Mouse (Mus musculus): Measurements from ENCODE around the gene Rhbdl1.

Gene Rhbdl1

DNA sequence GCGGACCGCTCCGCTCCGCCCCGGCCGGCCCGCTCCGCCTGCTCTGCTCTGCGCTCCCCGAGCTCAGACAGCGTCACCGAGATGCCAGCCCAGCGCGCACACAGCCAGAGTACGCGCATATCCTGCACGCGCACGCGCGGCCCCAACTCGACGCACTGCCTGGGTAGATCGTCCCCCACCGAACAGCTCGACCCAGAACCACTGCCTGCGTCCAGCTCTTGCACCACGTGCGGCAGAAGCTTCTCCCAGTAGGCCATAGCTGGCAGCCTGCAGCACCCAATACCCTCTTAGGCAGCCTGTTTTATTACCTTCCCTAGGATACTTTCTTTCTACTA lies at the start of gene Rhbdl1:
Gene Rhbdl1 (minus strand): TSS at position 220 of the 335 bp plus-strand sequence.
- CTCF ChIA-PET, result no interaction called here

DNA sequence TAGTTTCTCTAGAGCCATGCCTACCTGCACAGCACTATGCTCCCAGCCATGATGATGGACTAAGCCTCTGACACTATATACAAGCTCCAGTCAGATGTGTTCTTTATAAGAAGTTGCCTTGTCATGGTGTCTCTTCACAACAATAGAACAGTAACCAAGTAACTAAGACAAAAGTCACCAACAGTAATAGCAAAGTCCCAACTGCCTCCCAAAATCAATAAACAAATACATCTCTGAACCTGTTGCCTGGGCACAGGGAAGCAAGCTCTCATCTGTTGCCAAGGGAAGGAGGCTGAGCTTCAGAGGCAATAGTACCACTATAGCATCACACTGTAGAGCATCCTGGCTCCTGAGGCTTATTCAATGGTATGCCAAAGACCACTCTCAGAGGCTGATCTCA lies 49.7 kb upstream of the Rhbdl1 start:
- CTCF ChIA-PET, result interaction anchor here (0.6 kb wide), 2 partner anchors 252 to 1458 kb away, joined by 3 to 12 read pairs; partner anchors contain the start of gene Axin1

DNA sequence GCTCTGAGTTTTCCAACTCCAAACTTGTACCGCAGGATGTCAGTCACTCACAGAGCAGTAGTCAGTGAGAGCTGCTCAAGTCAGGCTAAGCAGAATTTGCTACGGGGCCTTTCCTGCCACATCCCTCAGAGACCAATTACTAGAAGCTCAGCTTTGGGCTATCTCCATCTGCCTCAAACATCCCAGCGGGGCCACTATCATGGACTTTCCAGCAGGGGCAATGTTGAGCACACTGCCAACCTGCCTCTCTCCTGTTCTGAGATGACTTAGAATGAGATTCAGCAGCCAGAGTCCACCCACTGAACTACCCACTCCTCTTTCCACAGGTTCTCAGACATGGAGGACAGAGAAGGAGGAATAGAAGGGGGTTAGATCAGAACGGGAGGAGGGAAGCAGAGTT lies 48.5 kb upstream of the Rhbdl1 start:
- CTCF ChIA-PET, result no interaction called here

DNA sequence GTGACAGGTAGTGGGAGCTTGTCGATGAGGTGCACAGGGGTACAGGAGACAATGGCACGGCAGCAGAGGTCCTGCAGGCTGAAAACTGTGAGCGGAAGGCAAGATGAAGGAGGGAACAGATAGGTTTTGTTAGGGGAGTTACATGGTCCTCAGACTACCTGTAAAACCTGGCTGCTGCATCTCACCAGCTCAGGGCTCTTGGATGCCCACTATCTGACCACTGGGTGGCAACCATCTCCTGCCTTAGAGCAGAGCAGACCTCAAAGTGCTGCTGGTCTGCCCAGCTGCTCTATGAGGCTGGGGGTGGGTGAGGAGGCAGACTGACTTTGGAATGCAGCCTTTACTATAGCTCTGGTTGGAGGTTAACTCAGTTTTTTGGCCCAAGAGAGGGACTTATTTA lies 46.7 kb upstream of the Rhbdl1 start:
- CTCF ChIA-PET, result interaction anchor here (0.5 kb wide), 1 partner anchor 129 kb away, joined by 3 read pairs; no protein-coding TSS in a partner anchor

DNA sequence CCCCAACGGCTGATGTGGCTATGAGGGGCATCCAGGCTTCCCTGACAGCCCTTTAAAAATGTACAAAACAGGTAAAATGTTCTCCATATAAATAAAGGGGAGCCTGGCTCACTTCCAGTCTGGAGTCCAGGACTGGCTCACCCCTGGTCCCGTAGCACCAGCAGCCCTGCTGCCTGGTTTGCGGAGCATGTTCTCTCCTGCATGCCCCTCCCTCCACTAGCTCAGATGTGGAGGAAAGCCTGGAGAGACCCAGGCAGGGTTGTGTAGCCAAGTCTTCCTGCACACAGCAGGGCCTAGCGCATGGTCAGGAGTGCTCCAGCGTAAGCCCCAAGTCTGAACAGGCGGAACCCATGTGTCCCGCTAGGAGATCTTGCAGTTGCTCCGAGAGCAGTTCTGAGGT lies 46.2 kb upstream of the Rhbdl1 start:
- CTCF ChIA-PET, result interaction anchor here (0.5 kb wide), 1 partner anchor 130 kb away, joined by 3 read pairs; no protein-coding TSS in a partner anchor

DNA sequence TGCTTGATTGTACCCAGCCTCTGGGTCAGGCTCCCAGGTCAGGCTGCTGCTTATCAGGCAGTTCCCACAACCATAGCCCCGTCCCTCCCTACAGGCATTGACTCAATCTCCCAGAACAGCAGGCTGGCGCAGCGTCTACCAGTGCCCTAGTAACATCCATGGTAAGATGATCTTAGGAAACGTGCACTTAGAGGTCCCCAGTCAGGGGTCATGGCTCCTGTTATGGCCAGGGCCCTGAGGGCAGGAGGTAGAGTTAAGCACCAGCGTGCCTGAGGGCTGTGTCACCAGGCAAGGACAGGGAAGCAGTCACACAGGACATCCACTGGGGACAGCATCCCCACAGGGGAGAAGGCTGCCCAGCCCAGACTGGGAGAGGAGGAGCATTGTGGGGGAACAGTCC lies 45.2 kb upstream of the Rhbdl1 start:
- CTCF ChIA-PET, result no interaction called here

DNA sequence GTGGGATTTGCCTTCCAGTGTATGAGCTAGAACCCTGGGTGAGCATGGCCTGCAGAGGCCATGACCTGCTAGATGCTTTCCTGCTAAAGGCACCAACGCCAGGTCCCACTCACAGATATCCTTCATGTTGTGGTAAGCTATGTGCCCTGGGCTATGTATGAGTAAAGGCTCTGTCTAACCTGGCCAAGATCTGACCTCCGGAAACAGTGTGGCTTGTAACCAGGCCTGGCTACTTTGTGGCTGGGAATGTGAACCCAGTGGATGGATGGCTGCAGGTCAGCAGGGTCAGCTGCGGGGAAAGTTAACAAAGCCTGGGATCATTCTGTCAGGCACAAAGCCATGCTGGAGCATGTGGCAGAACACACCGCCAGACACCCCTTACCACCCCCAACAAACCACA lies 44.6 kb upstream of the Rhbdl1 start:
- CTCF ChIA-PET, result no interaction called here

DNA sequence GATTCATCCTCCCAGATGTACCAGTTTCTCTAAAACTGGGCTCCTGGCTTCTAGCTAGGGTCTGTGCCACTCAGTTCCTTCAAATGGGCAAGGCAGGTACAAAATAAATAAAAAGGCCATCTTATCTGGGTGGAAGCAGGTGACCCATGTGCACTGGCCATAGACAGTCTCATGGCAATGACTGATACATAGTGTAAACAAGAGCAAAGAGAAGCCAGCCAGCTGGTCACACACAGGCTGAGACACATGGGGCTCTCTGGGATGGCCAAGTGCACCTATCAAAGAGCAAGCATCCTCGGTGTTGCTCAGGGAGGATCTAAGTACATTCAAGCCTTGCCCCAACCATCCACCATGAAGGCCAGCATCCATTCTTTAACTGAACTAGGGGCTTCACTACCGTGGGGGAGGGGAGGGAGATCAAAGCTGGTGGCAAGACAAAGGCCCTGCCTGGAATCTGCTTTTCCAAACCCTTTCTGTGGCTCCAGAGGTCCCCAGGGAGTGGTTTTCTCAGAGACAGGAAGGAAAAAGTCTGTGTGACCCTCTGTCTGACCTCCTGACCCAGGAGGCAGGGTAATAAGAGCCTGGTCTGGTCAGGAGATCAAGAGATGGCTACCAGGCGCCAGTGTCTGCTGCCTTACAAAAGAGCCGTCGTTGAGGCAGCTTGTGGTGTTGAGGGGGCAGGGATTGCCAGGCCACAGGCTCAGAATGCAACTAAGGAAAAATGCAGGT lies 44.0 kb upstream of the Rhbdl1 start:
- CTCF ChIA-PET, result no interaction called here

DNA sequence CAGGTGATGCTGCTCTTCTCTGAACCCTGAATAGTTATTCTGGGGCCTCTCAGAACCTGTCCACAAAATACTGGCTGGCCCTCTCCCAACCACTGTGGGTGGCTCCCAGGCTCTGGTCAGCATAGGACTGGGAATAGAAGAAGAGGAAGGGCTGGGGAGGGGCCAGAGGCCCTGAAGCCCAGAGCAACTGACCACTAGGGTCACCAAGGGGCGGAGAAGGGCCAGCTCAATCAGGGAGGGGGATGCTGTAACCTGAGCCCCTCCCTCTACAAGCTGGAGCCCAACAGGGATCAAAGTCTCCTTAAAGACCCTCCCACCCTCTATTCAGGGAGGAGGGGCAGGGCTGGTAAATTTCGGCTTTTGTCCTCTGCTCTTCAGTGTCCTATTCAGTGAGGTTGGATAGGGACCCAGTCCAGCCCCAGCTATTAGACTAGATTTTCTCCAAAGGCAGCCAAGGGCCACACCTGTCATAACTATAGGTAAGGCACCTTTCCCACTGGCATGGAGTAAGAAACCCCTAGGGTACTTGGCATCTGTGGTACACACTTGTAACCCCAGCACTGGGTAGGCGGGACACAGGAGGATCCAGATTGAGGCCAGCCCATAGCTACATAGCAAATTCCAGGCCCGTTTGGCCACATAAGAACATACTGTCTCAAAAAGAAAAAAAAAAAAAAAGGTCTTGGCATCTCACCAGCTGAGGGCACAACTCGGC lies 43.3 kb upstream of the Rhbdl1 start, which contains the start of gene Wfikkn1:
Gene Wfikkn1 (minus strand): TSS at position 663 of the 715 bp plus-strand sequence.
- CTCF ChIA-PET, result no interaction called here

DNA sequence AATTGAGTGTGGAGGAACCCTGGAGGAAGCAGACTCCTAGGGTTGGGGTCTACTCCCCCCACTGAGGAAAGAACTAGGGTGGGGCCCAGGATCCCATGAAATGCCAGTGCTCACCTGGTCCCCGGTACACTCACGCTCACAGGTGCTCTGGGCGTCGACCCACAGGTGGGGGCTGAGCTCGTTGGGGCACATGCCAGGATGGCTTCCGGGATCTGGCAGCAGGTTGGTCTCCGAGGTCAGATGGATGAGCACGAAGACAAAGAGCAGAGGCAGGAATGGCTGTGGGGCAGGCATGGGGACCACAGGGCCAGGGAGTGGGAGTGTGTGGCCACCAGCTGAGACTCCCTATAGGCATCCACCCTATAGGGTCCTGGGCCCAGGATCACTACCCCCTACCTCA lies 42.7 kb upstream of the Rhbdl1 start:
- CTCF ChIA-PET, result no interaction called here

DNA sequence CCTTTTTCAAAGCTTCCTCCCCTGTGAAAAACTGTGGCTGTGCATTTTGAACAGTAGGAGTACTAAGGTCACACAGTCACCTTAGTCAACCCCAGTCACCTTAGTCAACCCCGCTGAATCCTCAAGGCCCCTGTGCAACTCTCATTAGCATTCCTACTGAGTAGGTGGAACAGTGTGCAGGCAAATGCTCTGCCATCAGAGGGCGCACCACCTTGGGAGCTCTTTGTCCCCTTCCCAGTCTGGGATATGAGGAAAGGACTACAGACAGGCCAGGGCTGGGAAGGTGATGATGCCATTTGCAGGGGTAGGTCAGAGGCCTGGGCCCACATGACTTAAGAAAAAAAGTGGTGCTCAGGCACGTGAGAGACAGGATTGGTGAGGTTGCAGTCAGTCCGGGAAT lies 42.2 kb upstream of the Rhbdl1 start:
- CTCF ChIA-PET, result interaction anchor here (0.6 kb wide), 1 partner anchor 158 kb away, joined by 4 read pairs; no protein-coding TSS in a partner anchor

DNA sequence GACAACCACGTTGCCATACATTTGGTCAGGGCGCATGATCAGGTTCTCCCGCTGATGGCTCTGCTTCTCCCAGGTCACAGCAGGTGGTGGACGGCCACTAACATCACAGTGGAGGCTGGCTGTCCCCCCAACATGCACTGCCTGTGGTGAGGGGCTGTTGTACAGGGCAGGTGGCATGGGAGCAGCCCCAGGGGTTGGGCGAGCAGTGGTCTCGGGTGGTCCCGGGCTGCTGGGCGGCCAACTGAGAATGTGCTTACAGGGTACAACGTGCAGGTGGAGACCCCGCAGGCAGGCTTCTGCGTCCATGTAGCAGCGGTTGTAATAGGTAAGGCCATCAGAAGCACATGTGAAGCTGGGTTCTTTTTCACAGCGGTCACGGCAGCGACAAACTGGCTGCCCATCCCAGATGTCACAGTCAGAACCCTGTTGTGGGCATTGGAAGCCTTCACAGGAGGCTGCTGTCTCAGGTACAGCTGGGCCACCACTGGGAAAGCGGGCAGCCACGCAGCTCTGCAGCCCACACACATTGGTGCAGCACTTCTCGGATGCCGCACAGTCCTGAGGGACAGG lies 41.6 kb upstream of the Rhbdl1 start:
- CTCF ChIA-PET, result interaction anchor here (0.6 kb wide), 1 partner anchor 159 kb away, joined by 4 read pairs; no protein-coding TSS in a partner anchor

DNA sequence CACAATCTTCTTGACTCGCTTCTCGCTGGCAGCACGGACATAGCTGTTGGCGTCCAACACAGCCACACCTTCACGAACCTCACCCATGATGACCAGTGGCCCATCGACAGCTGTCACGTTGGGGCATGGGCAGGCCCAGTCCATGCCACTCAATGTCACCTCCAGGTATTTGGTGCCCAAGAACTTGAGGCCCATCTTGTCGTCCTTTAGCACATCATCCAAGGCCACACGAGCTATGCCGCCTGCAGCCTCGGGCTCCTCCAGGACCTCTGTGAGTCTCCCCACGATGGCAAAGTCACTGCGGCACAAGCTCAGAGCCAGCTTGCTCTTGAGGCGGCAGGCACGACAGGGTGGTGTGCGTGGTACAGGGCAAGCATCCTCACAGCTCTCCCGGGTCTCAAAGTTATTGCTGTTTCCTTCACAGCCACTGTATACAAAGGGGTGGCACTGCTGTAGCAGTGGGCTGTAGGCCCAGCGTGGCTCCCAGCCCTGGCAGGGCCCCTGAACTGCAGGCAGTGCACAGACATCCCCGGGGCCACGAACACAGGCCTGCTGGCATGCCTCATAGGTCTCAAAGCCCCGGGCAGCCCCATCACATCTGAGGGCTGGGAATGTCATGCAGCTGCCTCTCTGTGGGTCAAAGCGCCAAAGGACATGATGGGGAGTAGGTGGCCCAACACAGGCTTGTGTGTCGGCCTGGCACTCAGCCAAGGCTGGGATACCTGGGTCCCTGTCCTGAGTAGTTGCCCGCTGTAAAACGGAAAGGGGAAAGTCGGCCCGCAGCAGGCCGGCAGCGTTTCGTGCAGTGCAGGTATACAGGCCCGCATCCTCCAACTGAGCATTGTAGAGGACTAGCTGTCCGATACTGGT lies 40.9 kb upstream of the Rhbdl1 start:
- CTCF ChIA-PET, result interaction anchor here (0.5 kb wide), 1 partner anchor 101 kb away, joined by 4 read pairs; no protein-coding TSS in a partner anchor

DNA sequence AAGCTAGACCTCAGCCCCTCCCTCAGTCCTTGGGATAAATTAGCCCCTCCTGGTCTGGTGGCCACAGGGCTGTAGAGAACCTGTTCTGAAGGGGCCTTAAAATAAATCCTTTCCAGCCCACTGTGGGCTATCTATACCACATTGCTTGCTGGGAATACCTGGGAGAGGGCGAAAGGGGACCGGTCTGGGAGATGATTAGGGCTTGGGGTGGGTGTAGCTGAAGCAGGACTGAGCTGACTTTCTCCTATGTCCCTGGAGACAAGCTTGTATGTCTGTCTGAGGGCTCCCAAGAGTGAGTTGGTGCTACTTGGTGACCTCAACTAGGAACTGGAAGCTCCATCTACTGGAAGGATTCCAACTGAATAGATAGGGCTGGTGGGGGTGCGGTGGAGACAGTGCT lies 39.9 kb upstream of the Rhbdl1 start:
- CTCF ChIA-PET, result no interaction called here

DNA sequence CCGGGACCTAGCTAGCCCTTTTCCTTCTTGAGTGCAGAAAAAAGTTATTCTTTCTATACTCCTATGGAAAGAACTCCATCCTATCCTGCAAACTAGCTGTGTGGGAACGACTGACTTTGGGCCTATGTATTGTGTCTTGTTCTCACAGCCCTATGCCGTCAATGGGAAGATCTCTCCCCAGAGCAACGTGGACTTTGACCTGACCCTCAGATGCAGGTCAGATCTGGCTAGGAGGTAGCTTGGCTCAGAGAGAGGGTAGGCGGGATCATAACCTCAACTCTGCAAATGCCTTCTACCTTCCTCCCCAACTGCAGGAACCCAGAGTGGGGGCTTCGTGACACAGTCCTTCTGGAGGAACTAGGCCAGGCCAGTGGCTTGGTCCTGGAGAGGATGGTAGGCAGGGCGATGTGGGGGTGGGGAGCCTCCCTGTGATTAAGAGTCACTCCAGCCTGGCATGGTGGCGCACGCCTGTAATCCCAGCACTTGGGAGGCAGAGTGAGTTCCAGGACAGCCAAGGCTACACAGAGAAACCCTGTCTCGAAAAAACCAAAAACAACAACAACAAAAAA lies 39.3 kb upstream of the Rhbdl1 start:
- CTCF ChIA-PET, result no interaction called here

DNA sequence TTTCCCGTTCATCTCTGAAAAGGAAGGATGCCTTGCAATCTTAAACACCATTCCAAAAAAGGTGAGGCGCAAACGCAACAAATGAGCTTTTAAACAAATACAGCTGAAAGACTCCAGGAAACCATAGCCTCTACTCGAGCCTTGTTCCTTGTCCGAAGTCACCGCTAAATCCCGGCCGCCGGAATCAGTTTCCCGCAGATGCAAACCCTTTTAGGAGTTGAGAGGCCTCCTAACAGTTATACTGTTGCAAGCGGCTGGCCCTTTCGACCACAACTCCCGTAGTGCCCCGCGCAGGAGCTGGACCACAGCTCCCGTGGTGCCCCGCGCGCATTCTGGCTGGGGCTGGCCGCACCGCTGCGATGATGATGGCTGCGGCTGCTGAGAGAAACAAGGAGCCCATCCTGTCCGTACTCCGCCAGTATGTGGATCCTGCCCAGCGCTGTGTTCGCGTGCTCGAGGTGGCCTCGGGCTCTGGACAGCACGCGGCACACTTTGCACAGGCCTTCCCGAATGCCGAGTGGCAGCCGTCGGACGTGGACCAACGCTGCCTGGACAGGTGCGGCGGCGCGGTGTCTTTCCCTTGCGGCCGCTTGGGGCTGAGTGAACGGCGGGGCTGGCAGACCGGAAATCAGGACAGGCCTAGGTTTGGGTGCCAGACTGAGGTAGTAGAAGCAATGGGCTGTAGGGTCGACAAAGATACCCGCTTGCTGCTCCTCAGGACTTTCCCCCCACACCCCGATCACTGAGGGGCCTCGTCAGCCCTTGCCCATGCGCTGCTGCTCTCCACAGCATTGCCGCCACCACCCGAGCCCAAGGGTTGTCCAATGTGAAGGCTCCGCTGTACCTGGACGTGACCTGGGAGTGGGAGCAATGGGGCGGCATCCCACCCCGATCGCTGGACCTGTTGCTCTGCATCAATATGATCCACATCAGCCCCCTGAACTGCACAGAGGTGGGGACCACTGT lies 38.4 kb upstream of the Rhbdl1 start:
- CTCF ChIA-PET, result no interaction called here

DNA sequence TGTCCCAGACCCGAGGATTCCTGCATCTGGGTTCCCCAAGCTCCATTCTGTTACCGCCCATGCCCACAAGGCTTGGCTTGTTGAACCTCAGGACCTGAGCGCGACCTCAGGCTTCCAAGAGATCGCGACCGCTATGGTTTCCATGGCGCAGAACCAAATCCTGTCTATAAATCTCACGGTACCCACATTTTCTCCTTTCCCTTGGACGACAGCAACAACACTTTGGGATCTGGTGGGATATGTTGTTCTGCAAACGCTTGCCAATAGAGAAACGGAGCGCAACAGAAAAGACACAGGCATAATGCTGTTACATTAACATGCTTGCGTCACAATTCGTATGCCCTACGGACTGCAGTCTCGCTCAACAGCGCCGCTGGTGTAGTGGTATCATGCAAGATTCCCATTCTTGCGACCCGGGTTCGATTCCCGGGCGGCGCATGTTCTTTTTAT lies 37.7 kb upstream of the Rhbdl1 start, which contains the start of gene Mettl26:
Gene Mettl26 (plus strand): TSS at position 354 of the 450 bp plus-strand sequence.
- CTCF ChIA-PET, result no interaction called here

DNA sequence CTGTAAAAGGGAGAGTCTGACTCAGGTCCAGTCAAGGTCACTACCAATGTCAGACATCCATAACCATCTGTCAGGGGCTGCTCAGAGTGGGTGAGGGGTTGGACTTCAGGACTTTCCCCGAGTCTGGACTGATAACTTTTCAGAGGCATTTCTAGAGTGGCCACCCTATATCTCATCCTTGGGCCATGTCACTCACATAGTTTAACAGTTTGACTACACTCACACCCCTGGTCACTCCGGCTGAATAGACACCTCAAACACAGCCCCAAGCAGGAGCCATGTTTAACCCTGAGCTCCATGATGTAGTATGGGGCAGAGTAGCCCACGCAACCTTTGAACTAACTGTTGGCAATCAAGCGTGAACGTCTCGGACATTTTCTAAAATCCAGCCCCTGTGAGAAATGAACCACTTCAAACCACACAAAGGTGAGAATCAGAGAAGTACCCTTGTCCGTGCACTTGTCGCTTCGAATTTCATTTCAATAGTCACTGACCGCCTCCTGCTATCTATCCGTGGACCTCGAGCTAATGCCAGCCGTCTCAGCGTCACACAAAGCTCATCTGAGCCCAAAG lies 37.1 kb upstream of the Rhbdl1 start:
- CTCF ChIA-PET, result interaction anchor here (0.7 kb wide), 1 partner anchor 389 kb away, joined by 5 read pairs; no protein-coding TSS in a partner anchor

DNA sequence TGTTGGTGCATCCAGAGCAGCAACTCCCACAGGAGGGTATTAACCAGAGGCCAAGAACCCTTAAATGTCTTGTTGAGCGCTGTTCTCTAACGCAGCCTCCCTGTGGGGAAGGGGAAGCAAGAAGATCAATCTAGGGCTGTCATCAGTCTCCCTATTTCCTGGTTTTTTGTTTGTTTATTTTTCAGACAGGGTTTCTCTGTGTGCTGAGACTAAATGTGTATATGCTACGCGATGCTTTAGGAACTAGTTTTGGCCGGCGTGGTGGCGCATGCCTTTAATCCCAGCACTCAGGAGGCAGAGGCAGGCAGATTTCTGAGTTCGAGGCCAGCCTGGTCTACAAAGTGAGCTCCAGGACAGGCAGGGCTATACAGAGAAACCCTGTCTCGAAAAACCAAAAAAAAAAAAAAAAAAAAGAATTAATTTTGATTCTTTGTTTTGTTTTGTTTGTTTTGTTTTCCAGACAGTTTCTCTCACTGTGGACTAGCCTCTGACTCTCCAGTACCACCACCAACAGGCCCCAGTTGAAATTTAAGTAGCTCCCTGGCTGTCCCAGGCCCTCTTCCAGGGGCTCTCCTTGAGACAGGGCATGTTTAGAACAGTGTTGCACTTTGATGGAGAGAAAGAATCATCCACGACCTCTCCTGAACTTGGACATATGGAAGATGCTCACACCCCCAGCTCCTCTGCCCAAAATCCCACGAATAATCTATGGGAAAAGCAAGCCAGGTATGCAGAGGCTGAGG lies 36.5 kb upstream of the Rhbdl1 start:
- CTCF ChIA-PET, result interaction anchor here (0.7 kb wide), 1 partner anchor 390 kb away, joined by 5 read pairs; no protein-coding TSS in a partner anchor
